Mouse (Mus musculus) CH12.LX (cell line): ENCODE measurements around the gene Lrrc49.

Experiments
- CHD2 ChIP-seq: IDR thresholded peaks from 2 replicates; pipeline ENCODE4 v1.6.1; 2011; ENCODE audit warnings: low read length, improper control_type of control experiment
- CTCF ChIP-seq, 2 experiments: IDR thresholded peaks in 1 of 2; conservative IDR thresholded peaks in 1 of 2; 2 replicates each; pipeline ENCODE4 v1.5.1; 2011 to 2012; ENCODE audit warnings: low read depth in 2 of 2, low read length in 2 of 2, improper control_type of control experiment in 1 of 2, inconsistent platforms in 1 of 2, mild to moderate bottlenecking in 1 of 2, moderate library complexity in 1 of 2
- E2F4 ChIP-seq: IDR thresholded peaks from 2 replicates; pipeline ENCODE4 v1.6.1; 2011; ENCODE audit warnings: low read depth, low read length, improper control_type of control experiment; ENCODE audit not compliant: insufficient replicate concordance
- EP300 ChIP-seq: IDR thresholded peaks from 2 replicates; pipeline ENCODE4 v1.6.1; 2011; ENCODE audit warnings: low read length, improper control_type of control experiment
- JUN ChIP-seq: IDR thresholded peaks from 2 replicates; pipeline ENCODE4 v1.6.1; 2011; ENCODE audit warnings: low read depth, mild to moderate bottlenecking, low read length, improper control_type of control experiment, moderate library complexity; ENCODE audit not compliant: insufficient read depth
- JUND ChIP-seq: conservative IDR thresholded peaks from 2 replicates; pipeline ENCODE4 v1.6.1; 2011; ENCODE audit warnings: low read depth, low read length, improper control_type of control experiment
- MYC ChIP-seq: IDR thresholded peaks from 2 replicates; pipeline ENCODE4 v1.6.1; 2011; ENCODE audit warnings: low read depth, mild to moderate bottlenecking, improper control_type of control experiment, low read length
- POLR2A ChIP-seq: IDR thresholded peaks from 2 replicates; pipeline ENCODE4 v1.6.1; 2011; ENCODE audit warnings: low read depth, mild to moderate bottlenecking, improper control_type of control experiment, low read length
- RCOR1 ChIP-seq: conservative IDR thresholded peaks from 2 replicates; pipeline ENCODE4 v1.6.1; 2012; ENCODE audit warnings: low read depth, mild to moderate bottlenecking, inconsistent platforms, low read length, improper control_type of control experiment
- SMC3 ChIP-seq: IDR thresholded peaks from 2 replicates; pipeline ENCODE4 v1.6.1; 2011; ENCODE audit warnings: low read depth, low read length, improper control_type of control experiment
- UBTF ChIP-seq: IDR thresholded peaks from 2 replicates; pipeline ENCODE4 v1.6.1; 2012; ENCODE audit warnings: low read depth, mild to moderate bottlenecking, inconsistent platforms, low read length, improper control_type of control experiment, moderate library complexity
- ZKSCAN1 ChIP-seq: IDR thresholded peaks from 2 replicates; pipeline ENCODE4 v1.6.1; 2012; ENCODE audit warnings: low read depth, inconsistent platforms, low read length, improper control_type of control experiment, borderline replicate concordance

GRCm38 (mm10) chr9:60526195-60526594, 161.8 kb downstream of the Lrrc49 start:
- TF ChIP-seq CTCF (conservative IDR thresholded peaks at IDR 0.05 in 1 of 2, IDR thresholded peaks at IDR 0.05 in 1 of 2; ENCODE audit: low read depth in 2 of 2, low read length in 2 of 2) (no peak), ZKSCAN1 (no peak), EP300 (no peak), POLR2A (no peak), E2F4 (no peak), JUND (no peak), RCOR1 (no peak), JUN (no peak), CHD2 (no peak), SMC3 (no peak), UBTF (no peak), MYC (no peak)
